Mouse (Mus musculus) c-Kit-positive CD71-positive TER-119-positive erythroid progenitor cells, embryonic 14.5 days (primary cell): ENCODE data around the gene Fam3a.
"Not testable (repeated sequence)": the region's sequence is repeated elsewhere in the genome, so short reads cannot be mapped to it uniquely, and the experiment has no call there.

ENCODE experiments used
- DNase-seq: peaks from one replicate; pipeline ENCODE4 v3.0.0-alpha.2; 2013; ENCODE audit warnings: low spot score

Fam3a gene

DNA sequence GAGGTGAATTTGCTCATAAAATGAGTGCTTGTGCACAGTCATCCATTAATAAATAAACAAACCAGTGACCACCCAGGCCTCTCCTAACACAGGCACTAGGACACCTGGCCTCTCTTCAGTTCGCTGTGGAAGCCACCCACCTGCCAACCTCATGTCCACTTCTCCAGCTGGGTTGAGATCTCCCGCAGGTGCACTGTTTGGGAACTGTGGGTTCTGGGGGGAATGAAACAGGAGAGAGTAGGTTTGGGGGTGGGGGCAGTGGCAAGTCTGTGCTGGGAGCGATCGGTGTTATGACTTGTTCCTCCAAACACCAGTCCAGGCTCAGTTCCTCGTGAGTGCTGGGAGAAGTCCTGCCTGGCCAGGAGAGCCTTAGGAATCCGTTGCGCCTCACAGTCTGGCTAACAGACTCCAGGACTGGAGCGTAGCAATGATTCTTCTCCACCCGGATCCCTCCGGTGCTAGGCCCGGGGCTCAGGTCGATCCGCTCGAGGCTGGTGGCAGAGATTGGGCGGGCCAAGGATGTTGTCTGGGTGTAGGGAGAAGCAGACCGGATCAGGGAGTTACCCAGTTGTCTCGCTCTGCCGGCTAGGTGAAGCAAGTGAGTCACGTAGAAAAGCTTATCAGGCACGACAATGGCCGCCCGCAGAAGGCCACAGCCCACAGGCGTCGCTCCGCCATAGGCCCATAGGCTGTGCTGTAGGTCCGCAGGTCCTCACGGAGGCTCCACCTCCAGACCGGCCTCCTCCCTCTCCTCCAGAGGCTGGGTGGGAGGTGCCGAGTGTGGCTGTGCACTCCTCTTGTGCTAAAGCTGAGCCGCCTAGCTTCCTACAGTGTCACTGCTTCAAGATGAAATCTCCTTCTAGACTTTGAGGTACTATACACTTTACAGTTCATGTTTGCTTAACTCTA, at the start of gene Fam3a, which contains the start of gene Ikbkg:
Gene Fam3a (minus strand): TSS at position 738 of the 909 bp plus-strand sequence.
Gene Ikbkg (plus strand): TSS at position 756 of the 909 bp plus-strand sequence.
- peak; percentile 79 for DNase-seq

DNA sequence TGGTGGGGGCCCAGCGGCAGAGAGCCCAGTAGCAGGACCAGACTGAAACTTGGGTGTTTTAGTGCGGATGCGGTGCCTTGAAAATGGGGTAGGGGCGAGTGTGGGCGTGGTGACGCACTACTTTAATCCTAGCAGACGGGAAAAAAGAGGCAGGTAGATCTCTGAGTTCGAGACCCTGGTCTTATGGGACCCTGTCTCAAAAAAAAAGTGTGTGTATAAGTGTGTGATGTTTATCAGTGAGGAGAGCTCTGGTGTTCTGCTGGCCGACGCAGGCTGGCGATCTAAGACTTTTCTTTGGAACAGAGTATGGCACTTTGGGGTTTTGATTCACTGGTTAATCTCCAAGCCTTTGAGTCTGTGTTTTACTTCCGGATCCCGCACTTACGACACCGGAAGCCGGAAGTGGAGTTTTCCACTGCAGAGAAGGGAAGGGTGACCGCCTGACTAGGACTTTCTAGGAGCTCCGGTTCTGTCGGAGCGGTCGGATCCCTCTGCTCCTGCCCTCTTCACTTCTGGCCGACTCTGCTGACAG, 36.3 kb upstream of the Fam3a start:
- DNase-seq: peak; percentile 77

DNA sequence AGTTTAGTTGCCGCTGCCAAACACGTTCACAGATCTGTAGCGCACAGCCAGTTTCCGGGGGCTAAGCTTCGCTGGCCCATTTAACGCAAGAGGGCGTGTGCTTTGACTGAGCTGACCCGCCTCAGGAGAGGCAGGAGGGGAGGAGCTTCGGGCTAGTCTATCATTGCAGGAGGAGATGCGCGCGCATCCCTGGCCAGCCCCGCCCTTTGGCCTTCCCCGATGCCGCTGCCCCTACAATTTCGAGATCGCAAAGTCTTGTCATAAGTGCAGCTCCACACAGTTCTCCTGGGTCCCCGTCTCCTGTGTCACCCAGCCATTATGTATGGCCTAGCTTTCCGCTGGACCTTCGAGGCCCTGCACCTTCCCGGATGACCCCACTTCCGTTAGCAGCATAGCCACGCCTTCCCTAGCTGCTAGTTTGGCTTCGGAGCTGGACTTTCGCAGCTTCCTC, 35.8 kb upstream of the Fam3a start, which contains the start of gene G6pdx:
Gene G6pdx (minus strand): TSS at position 369 of the 451 bp plus-strand sequence.
- peak; percentile 85 for DNase-seq

DNA sequence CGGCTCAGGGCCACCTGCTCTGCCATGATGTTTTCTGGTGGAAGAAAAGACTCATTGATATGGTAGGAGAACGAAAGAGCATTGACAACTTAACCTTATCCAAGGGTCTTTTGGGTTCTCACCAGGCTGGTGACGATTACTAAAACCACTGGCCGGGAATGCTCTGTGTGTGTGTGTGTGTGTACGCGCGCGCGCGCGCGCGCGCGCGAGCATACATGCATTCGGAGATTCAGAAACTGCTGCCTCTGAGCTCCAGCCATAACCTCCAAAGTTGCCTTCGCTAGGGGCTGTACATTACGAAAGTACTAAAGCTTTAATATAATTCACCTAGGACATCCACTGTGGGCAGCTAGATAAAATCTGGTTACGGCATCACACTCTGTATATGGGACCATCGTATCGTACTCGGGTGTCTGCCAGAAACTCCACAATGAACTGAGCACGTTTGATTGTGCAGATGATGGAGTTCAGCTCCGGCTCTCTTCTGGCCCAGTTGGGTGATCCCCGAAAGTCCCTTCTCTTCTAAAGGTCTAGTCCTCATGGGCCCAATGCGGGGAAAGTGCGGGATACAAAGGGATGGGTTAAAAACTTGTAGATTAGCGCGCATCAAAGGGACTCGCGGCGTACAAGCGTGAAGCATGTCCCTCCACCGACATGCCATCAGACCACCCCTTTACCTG, 35.2 kb upstream of the Fam3a start:
- DNase-seq: no peak

DNA sequence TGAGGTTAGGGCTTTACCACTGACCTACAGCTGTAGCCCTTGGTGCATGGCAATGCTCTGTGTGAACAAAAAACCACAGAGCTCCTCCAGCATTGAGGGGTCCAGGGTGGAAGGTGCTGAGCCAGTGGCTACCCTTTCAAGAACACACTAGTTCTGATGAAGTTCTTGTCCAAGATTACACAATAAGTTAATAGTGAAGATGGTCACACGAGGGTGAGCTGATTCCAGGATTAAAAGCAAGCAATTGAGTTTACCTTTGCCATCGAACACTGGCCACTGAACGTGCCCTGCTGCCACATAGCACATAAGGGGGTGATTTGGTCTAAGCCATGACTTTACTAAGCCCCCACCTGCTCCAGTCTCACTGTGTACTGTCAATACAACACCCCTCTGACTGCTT, 34.0 kb upstream of the Fam3a start:
- no peak for DNase-seq

DNA sequence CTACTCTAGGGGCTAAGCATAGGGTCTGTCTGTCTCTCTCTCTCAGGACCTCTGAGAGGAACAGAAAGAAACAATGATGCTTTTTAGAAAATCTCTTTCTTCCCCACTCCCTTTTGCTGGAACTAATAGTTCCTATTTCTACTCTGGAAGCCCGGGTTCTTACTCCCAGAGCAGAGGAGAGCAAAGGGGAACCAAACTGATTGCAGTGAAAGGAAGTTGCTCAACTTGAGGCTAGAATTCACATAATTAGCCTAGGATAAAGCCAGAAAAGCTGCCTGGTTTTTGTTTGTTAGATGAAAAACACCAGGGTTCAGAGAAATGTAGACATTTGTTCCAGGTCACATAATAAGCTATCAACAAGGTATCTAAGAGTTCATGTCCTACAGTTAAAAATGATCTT, 33.2 kb upstream of the Fam3a start:
- no peak for DNase-seq

GRCm38 (mm10) chrX:74425195-74425594, 32.1 kb upstream of the Fam3a start:
- DNase-seq: peak; percentile 85

DNA sequence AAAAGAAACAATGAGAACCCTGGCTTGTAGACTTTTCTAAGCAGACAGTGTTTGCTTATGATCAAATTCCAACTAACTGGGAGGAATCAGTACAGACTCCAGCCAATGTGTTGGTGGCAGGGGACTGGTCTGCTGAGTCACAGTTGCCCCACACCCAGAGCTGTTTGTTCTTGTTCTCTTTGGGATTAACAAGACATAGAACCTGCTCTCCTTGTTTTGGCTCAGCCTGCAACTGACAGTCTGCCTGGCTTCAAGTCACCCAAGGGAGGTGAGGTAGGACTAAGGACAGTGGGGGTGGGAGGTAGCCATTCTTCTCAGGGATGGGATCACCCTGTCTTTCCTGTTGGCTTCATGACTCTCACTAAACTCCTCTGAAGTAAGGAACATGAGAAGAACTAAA, 31.4 kb upstream of the Fam3a start:
- no peak for DNase-seq

GRCm38 (mm10) chrX:74413377-74413776, 20.3 kb upstream of the Fam3a start:
- DNase-seq: peak; percentile 67

- DNase-seq: no peak
These were observed 15.3 kb upstream of the Fam3a start for GRCm38 (mm10) chrX:74408340-74408739.

DNA sequence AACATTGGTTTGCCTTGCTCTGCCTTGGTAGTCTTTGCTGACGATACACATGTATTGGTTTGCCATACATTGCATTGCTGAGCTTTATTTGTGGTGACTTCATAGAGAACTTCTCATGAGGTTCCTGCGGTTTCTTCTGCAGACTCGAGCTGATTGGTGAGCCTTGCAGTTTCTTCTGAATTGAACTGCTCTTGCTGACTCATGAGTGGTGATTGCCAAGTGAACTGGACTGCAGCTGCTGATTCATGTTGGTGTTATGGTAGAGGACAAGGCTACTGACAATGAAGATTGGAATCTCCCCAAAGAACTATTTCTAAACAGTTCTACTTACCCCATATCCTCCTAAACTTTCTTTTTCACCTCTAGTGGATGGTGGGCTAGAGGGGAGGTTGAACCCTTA, 7.1 kb upstream of the Fam3a start:
- DNase-seq: no peak

- DNase-seq: peak; percentile 27
These were observed 4.9 kb downstream of the Fam3a start for GRCm38 (mm10) chrX:74388153-74388552.

DNA sequence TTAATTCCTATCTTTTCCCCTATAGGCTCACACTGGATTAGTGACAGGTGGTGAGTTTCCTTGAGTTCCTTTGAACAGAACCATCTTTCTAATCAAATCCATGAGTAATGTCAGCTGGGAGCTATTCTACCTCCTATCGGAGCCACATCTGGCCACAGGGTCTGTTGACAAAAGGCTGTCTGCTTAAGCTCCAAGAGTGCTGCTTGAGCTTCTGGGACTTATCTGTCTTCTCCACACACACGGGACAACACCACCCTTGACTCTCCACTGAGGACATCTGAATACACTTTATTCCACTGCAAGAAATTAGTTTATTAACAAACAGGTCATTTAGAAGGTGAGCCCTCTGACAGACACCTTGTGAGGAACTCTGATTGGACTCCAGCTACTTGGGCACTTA, 8.6 kb downstream of the Fam3a start:
- DNase-seq: peak; percentile 42

DNA sequence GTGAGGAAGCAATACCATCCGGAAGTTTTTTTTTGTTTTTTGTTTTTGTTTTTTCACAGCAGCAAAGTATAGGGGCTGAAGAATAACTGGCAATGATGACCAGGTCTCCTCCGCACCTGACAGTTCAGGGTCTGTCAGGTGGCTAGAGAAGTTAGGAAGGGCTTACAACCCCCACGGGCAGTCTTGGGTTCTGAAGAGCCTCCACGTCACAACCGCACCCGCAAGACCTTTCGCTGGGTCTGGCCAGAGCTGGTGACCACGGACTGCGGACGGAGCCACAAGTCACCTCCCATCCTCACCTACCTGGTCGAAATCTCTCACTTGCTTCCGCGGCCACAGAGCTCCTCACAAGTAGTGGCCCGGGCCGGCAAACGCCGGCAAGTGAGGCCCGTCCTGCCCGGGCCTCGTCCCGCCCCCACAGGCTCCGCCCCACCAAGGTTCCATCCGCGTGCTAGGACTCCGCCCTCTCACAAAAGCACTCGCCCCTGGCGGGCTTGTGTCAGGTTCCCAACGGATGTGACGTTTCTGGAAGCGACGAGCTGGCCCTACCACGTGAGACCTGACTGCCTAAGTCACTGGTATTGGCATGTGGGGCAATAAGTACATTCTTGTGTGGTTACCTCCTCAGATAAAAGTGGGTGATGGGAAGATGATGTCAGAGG, 20.1 kb downstream of the Fam3a start, which contains the start of the genes Ubl4a and Slc10a3:
Gene Ubl4a (minus strand): TSS at position 331 of the 662 bp plus-strand sequence.
Gene Slc10a3 (minus strand): TSS at position 462 of the 662 bp plus-strand sequence.
- DNase-seq: peak; percentile 79

DNA sequence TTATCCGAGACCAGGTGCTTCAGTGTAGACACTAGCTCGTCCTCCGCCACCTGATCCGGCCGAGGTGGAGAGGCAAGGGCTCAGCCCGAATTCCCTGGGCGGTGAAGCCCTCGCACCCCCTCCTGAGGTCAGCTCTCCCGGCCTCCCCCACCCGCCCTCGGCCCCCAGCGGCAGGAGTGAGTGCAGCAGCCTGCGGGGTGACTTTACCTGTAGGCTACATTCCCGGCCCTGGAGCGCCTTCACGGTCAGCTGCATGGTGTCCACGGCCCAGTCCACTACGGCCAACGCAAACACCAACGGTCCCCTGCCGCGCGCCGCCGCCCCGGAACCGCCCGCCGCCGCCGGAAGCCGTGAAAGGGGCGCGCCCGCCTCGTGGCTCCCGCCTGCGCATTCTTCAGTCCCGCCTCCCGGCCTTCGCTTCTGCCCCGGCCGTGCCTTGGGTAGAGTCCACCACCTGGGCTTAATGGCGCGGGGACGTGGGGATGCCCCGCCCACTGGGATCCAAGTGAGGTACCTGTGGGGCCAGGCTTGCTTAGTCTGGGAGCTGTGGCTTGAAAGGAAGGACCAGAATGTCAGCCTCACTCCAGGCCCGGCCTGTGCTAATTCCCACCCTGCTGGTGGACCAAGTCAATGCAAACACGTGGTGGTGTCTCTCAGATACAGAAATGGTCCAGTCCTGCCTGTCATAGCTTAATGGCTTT, 24.7 kb downstream of the Fam3a start:
- DNase-seq: no peak

- DNase-seq: no peak
These were observed 25.6 kb downstream of the Fam3a start for GRCm38 (mm10) chrX:74367512-74367911.

DNA sequence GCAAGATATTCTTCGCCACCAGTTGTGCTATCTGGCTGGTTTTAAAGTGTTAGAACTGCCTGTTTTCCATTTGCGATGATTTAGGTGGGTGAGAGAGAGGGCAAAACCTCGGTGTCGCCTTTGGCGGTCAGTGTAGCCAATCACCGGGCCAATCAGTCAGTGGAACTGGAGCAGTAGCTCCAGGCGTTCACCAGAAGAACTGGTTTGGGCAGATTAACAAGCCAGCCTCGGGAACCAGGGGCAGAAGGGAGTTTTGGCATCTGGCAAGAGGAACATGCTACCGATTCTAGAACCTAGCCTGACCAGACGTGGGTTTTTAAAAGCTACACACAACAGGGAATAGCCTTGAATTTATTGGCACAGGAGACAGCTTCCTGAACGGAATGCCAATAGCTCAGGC, 33.9 kb downstream of the Fam3a start:
- DNase-seq: no peak

GRCm38 (mm10) chrX:74357069-74357468, 36.0 kb downstream of the Fam3a start:
- DNase-seq: not testable (repeated sequence)

DNA sequence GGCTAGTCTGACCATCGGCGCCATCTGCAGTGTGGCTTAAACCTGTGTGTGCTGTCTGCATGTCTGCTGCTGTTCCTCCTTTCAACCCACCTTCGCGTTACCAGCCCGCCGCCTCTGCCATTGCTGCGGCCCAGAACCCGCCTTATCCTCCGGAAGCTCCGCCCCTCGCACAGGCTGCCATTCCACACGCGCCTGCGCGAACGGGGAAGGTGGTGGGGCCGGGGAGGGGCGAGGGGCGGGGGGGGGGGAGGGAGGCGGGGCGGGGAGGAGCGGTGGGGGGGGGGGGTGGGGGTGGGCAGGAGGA, 39.7 kb downstream of the Fam3a start, which contains the start of gene Lage3:
Gene Lage3 (minus strand): TSS at position 152 of the 304 bp plus-strand sequence.
- peak; percentile 56 for DNase-seq

GRCm38 (mm10) chrX:74352645-74353466, 40.2 kb downstream of the Fam3a start:
- no peak for DNase-seq
